Mouse (Mus musculus): Measurements from ENCODE around the gene Eif2d. TPM values are rescaled to one million over a fixed set of nuclear protein-coding genes. Genes with fewer than 3 reads are reported as not detected.
"Not testable (repeated sequence)": the region's sequence is repeated elsewhere in the genome, so short reads cannot be mapped to it uniquely, and the experiment has no call there.

The Eif2d gene
- polyA plus RNA-seq, 1 experiment from 2014 or later, result 51.1 TPM

GRCm38 (mm10) chr1:131137717-131138118 is 15.3 kb upstream of the Eif2d start:
- Histone ChIP-seq H3K4me3 (ENCODE audit: low read depth, low read length) (peak overlapping the region; percentile 86), H3K4me1 (ENCODE audit: control insufficient read depth, insufficient read depth, low read length) (peaks cover 34% of the 10 kb centered on the region), H3K27me3 (ENCODE audit: control insufficient read depth, insufficient read depth, low read depth, low read length) (no peaks in the 10 kb centered on the region), H3K27ac (ENCODE audit: low read length) (peak overlapping the region; percentile 96), H3K9ac (ENCODE audit: low read depth, low read length) (peak overlapping the region; percentile 88), H3K4me2 (ENCODE audit: low read length) (peak overlapping the region; percentile 88), H3K36me3 (ENCODE audit: control insufficient read depth, insufficient read depth, low read length) (no peaks in the 10 kb centered on the region), H3K9me3 (replicated peaks; ENCODE audit: control insufficient read depth, low read length, poor library complexity, severe bottlenecking) (no peaks in the 10 kb centered on the region)
- ATAC-seq, result peak; percentile 90
- 0% methylated on average over 14 of the region's 36 CpGs for WGBS

DNA sequence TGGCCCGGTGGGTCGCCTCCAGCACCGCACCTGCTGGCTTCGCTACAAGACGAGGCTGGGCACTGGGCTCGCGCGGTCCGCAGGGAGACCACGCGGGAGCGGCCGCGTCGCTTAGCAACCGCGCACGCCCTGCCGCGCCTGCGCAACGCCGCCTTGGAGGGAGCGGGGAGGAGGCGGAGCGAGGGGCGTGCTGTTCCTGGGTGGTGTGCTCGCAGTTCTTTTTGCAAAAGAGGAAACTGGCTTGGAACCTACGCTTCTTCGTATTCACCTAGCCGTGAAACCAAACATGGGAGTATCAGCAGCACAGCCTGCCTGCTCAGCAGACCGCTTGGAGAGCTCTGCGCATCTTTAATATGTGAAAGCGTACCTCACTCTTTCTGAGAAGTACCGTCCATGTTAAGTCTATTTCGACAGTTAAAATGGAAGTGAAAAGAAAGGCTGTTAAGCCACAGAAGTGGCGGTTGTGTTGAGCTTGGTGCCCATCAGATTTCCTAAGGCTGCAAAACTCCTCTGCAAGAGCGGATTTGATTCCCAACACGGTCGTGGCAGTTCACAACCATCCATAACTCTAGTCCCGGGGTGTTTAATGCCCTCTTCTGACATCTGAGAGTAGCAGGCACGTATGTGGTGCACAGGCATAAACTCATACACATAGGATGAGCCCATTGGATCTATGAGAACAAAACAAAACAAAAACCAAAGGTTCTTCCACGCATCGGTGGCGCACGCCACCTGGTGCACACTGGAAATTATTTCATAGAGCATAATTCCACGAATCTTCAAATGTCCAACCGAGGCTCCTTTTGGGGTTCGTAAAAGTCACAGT is 14.6 kb upstream of the Eif2d start, which contains the start of gene Dyrk3:
Gene Dyrk3 (minus strand): TSS at position 150 of the 826 bp plus-strand sequence.
- no peaks in the 10 kb centered on the region for H3K9me3 ChIP-seq (replicated peaks; ENCODE audit: control insufficient read depth, low read length, poor library complexity, severe bottlenecking)
- no peaks in the 10 kb centered on the region for H3K36me3 ChIP-seq (ENCODE audit: control insufficient read depth, insufficient read depth, low read length)
- ATAC-seq, result peak; percentile 99
- H3K27ac ChIP-seq (ENCODE audit: low read length), result peak within 1 kb of the TSS; percentile 96
- H3K4me1 ChIP-seq (ENCODE audit: control insufficient read depth, insufficient read depth, low read length), result peaks cover 34% of the 10 kb centered on the region
- peak within 1 kb of the TSS; percentile 88 for H3K9ac ChIP-seq (ENCODE audit: low read depth, low read length)
- no peaks in the 10 kb centered on the region for H3K27me3 ChIP-seq (ENCODE audit: control insufficient read depth, insufficient read depth, low read depth, low read length)
- peak within 1 kb of the TSS; percentile 86 for H3K4me3 ChIP-seq (ENCODE audit: low read depth, low read length)
- H3K4me2 ChIP-seq (ENCODE audit: low read length), result peak within 1 kb of the TSS; percentile 88
- WGBS, result 5% methylated on average over 49 of the region's 49 CpGs

- peak overlapping the region; percentile 96 for H3K27ac ChIP-seq (ENCODE audit: low read length)
- WGBS, result 76% methylated on average over 11 of the region's 11 CpGs
- ATAC-seq, result no peak
- no peaks in the 10 kb centered on the region for H3K9me3 ChIP-seq (replicated peaks; ENCODE audit: control insufficient read depth, low read length, poor library complexity, severe bottlenecking)
- H3K4me1 ChIP-seq (ENCODE audit: control insufficient read depth, insufficient read depth, low read length), result peaks cover 29% of the 10 kb centered on the region
- H3K27me3 ChIP-seq (ENCODE audit: control insufficient read depth, insufficient read depth, low read depth, low read length), result no peaks in the 10 kb centered on the region
- H3K9ac ChIP-seq (ENCODE audit: low read depth, low read length), result peak overlapping the region; percentile 88; the same call in 1 of the 2 replicates
- no peaks in the 10 kb centered on the region for H3K36me3 ChIP-seq (ENCODE audit: control insufficient read depth, insufficient read depth, low read length)
- peak overlapping the region; percentile 86 for H3K4me3 ChIP-seq (ENCODE audit: low read depth, low read length)
- peak overlapping the region; percentile 88 for H3K4me2 ChIP-seq (ENCODE audit: low read length)
These were observed 13.6 kb upstream of the Eif2d start for GRCm38 (mm10) chr1:131139102-131140095.

GRCm38 (mm10) chr1:131141449-131141848 is 11.5 kb upstream of the Eif2d start:
- no peak overlapping the region for H3K4me2 ChIP-seq (ENCODE audit: low read length)
- no peak for ATAC-seq
- 77% methylated on average over 2 of the region's 2 CpGs for WGBS
- H3K27ac ChIP-seq (ENCODE audit: low read length), result no peak overlapping the region
- peaks cover 9% of the 10 kb centered on the region for H3K4me1 ChIP-seq (ENCODE audit: control insufficient read depth, insufficient read depth, low read length)
- H3K4me3 ChIP-seq (ENCODE audit: low read depth, low read length), result no peak overlapping the region
- no peaks in the 10 kb centered on the region for H3K9me3 ChIP-seq (replicated peaks; ENCODE audit: control insufficient read depth, low read length, poor library complexity, severe bottlenecking)
- no peaks in the 10 kb centered on the region for H3K36me3 ChIP-seq (ENCODE audit: control insufficient read depth, insufficient read depth, low read length)
- H3K27me3 ChIP-seq (ENCODE audit: control insufficient read depth, insufficient read depth, low read depth, low read length), result no peaks in the 10 kb centered on the region
- no peak overlapping the region for H3K9ac ChIP-seq (ENCODE audit: low read depth, low read length)

GRCm38 (mm10) chr1:131142472-131142871 is 10.5 kb upstream of the Eif2d start:
- Histone ChIP-seq H3K36me3 (ENCODE audit: control insufficient read depth, insufficient read depth, low read length) (no peaks in the 10 kb centered on the region), H3K9me3 (replicated peaks; ENCODE audit: control insufficient read depth, low read length, poor library complexity, severe bottlenecking) (no peaks in the 10 kb centered on the region), H3K4me3 (ENCODE audit: low read depth, low read length) (no peak overlapping the region), H3K27ac (ENCODE audit: low read length) (no peak overlapping the region), H3K4me2 (ENCODE audit: low read length) (no peak overlapping the region), H3K27me3 (ENCODE audit: control insufficient read depth, insufficient read depth, low read depth, low read length) (no peaks in the 10 kb centered on the region), H3K4me1 (ENCODE audit: control insufficient read depth, insufficient read depth, low read length) (peaks cover 7% of the 10 kb centered on the region), H3K9ac (ENCODE audit: low read depth, low read length) (no peak overlapping the region)
- 86% methylated on average over 1 of the region's 1 CpGs for WGBS
- no peak for ATAC-seq

GRCm38 (mm10) chr1:131145222-131145621 is 7.8 kb upstream of the Eif2d start:
- not testable (repeated sequence) for ATAC-seq; H3K4me3 ChIP-seq (ENCODE audit: low read depth, low read length); H3K9me3 ChIP-seq (replicated peaks; ENCODE audit: control insufficient read depth, low read length, poor library complexity, severe bottlenecking); H3K27ac ChIP-seq (ENCODE audit: low read length); H3K4me1 ChIP-seq (ENCODE audit: control insufficient read depth, insufficient read depth, low read length); H3K36me3 ChIP-seq (ENCODE audit: control insufficient read depth, insufficient read depth, low read length); H3K9ac ChIP-seq (ENCODE audit: low read depth, low read length); H3K27me3 ChIP-seq (ENCODE audit: control insufficient read depth, insufficient read depth, low read depth, low read length); H3K4me2 ChIP-seq (ENCODE audit: low read length)
- WGBS, result 84% methylated on average over 3 of the region's 3 CpGs

- Histone ChIP-seq H3K36me3 (ENCODE audit: control insufficient read depth, insufficient read depth, low read length) (no peaks in the 10 kb centered on the region), H3K9me3 (replicated peaks; ENCODE audit: control insufficient read depth, low read length, poor library complexity, severe bottlenecking) (no peaks in the 10 kb centered on the region), H3K4me1 (ENCODE audit: control insufficient read depth, insufficient read depth, low read length) (no peaks in the 10 kb centered on the region), H3K27me3 (ENCODE audit: control insufficient read depth, insufficient read depth, low read depth, low read length) (no peaks in the 10 kb centered on the region), H3K9ac (ENCODE audit: low read depth, low read length) (no peak overlapping the region), H3K27ac (ENCODE audit: low read length) (no peak overlapping the region), H3K4me2 (ENCODE audit: low read length) (no peak overlapping the region), H3K4me3 (ENCODE audit: low read depth, low read length) (no peak overlapping the region)
- no peak for ATAC-seq
- 86% methylated on average over 3 of the region's 3 CpGs for WGBS
These were observed 6.8 kb upstream of the Eif2d start for GRCm38 (mm10) chr1:131146181-131146614.

DNA sequence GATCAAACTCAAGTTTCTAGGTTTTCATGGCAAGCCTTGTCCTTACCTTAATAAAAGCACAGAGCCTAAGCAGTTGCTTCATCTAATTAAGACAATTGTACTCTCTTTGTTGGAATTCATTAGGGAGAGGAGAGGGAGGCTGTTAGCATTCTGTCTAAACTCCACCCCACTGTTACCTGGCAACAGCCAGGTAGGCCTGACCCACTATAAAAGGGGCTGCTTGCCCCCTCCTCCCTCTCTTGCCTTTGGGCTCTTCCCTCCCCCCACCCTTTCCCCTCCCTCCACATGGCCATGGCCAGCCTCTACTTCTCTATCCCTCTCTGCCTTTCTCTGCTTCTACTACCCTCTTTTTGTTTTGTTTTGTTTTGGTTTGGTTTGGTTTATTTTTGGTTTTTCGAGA is 3.5 kb upstream of the Eif2d start:
- Histone ChIP-seq H3K36me3 (ENCODE audit: control insufficient read depth, insufficient read depth, low read length) (no peaks in the 10 kb centered on the region), H3K4me1 (ENCODE audit: control insufficient read depth, insufficient read depth, low read length) (peaks cover 13% of the 10 kb centered on the region), H3K27ac (ENCODE audit: low read length) (no peak overlapping the region), H3K4me2 (ENCODE audit: low read length) (no peak overlapping the region), H3K9me3 (replicated peaks; ENCODE audit: control insufficient read depth, low read length, poor library complexity, severe bottlenecking) (no peaks in the 10 kb centered on the region), H3K27me3 (ENCODE audit: control insufficient read depth, insufficient read depth, low read depth, low read length) (no peaks in the 10 kb centered on the region), H3K9ac (ENCODE audit: low read depth, low read length) (no peak overlapping the region), H3K4me3 (ENCODE audit: low read depth, low read length) (no peak overlapping the region)
- 76% methylated on average over 1 of the region's 1 CpGs for WGBS
- no peak for ATAC-seq
